Mouse (Mus musculus) urinary bladder, postnatal 4 days (tissue): ENCODE measurements around the gene Ephb1.

Source experiments
- DNase-seq, 2 experiments: peaks; one replicate each; pipeline ENCODE4 v3.0.0; 2021 to 2022; ENCODE audit warnings: low spot score in 2 of 2

Ephb1 gene

GRCm38 (mm10) chr9:102180486-102180885 is 174.0 kb downstream of the Ephb1 start:
- no peak for DNase-seq

- DNase-seq: no peak
Measured at GRCm38 (mm10) chr9:102180070-102180469, 174.4 kb downstream of the Ephb1 start.

- DNase-seq: no peak
Measured at GRCm38 (mm10) chr9:102169706-102170105, 184.8 kb downstream of the Ephb1 start.

GRCm38 (mm10) chr9:102155876-102156275 is 198.6 kb downstream of the Ephb1 start:
- no peak for DNase-seq

DNA sequence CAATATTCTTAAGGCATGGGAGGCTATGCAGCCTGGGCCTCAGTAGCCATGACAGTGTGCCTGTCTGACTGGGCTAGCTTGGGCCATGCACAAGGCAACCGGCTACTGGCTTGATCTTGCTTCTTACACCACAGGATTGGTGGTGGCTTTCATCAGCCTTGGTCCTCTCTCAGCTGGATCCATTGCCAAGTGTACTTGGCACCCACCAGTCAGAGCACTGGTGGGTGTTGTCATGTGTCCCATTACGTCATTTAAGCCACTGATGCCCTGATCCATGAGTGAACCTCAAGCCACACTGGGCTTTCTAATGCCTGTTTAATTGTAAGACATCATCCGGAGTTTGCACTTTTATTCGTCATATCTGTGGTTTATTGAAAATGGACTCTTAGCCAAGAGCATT is 215.3 kb downstream of the Ephb1 start:
- DNase-seq: no peak

GRCm38 (mm10) chr9:102138671-102139070 is 215.8 kb downstream of the Ephb1 start:
- DNase-seq: no peak

DNA sequence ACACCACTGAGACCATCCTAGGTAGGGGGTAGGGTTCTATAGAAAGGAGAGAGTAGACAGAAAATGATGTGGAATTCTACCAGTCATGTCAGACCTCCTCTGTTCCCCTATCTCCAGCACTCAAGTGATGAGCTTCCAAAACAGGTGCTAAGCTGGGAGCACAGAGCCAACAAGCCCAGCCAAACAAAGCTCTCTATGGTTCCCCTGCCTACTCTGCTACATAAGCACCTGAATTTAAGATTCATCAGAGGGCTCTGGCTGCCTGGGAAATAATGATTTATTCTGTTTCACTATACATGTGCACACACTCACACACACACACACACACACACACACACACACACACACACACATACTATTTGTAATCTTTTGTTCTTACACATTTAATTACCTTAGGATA is 216.3 kb downstream of the Ephb1 start:
- DNase-seq: no peak

- no peak for DNase-seq
Measured at GRCm38 (mm10) chr9:102130506-102130905, 224.0 kb downstream of the Ephb1 start.

DNA sequence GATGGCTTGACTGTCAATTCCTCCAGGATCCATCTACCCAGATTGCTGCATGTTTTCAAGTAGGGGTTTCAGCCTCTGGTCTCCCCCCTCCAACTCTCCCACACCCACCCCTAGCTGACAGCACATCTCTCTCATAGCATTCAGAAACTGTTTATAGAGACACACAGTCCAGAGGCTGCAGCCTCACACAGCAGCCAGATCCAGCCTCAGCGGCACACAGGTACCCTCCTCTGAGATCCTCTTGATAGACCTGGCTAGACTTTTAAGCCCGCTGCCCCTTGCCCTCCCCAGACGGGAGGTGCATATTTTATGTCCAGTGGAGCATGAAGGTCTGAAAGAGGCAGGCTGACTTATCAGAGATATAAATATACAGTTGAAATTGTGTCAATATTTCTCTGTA is 228.0 kb downstream of the Ephb1 start:
- DNase-seq: no peak

DNA sequence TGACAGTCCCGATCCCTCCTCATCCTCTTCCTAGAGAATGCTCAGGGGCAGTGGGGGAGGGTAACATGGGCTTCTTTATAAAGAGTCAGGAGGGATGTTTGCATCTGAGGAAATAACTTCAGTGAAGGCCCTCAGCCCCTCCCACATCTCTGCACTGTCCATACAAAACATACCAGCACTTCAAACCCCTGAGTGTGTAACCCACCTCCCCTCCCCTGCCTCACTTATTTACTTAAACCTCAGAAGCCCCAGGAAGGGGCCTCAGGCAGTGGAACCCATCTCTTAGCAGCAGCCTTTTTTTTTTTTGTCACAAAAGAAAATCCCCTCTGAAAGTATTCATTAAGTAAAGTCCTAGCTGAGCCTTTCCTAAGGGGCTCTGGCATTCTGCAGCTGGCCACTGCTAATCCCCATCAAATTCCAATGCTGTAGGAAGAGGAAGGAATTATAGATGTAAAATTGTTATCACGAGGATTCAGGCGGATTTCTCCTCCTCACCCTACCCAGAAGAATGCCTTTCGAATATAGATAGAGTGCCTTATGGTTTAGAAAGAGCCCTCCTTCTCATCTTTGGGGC is 231.5 kb downstream of the Ephb1 start:
- DNase-seq: no peak

DNA sequence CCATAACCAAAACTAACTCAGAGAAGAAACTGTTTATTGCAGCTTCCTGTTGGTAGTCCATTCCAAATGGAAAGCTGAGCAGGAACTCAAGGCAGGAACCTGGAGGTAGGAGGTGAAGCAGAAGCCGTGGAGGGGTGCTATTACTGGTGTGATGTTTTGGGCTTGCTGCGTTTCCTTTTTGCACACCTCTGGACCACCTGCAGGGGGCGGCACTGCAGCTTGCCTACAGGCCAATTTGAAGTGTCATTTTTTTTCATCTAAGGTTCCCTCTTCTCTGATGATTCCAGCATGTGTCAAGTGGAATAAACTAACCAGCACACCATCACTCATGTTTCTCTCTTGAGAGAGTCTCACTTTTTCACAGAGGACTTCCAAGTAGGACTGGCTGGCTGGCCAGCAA is 235.1 kb downstream of the Ephb1 start:
- no peak for DNase-seq

GRCm38 (mm10) chr9:102115326-102115725 is 239.2 kb downstream of the Ephb1 start:
- no peak for DNase-seq

DNA sequence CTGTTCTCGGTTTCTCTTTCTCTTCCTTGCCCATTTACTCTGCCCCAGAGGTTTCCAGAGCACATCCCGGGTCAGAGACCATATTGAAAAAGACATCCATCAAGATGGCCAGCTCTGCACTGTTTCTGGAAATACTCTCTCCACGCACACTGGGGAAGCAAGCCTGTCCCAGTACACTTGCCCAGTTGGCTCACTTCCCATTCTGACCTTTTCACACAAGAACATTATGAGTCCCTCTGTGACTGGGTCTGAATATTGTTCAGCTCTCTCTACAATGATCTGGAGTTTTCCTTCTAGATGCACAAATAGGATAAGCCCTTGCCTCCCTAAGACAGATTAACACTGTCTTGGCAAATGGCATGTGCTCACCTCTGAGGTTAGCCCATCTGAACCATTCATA is 243.0 kb downstream of the Ephb1 start:
- no peak for DNase-seq

- no peak for DNase-seq
Measured at GRCm38 (mm10) chr9:102107978-102108377, 246.5 kb downstream of the Ephb1 start.

DNA sequence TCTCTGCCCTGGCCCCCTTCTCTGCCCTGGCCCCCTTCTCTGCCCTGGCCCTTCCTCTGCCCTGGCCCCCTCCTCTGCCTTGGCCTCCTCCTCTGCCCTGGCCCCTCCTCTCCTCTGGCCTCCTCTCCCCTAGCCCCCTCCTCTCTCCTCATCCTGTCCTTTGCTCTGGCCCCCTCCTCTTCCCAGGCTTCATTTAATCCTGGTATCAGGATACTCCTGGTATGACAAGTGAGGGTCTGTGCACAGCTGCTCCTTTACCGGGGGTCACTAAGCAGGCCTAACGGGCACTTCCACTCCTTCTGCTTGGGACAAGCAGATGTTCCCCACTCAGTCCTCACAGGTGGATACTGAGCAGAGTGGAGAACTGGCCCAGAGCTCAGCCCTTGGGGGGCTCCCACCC is 247.3 kb downstream of the Ephb1 start:
- no peak for DNase-seq

DNA sequence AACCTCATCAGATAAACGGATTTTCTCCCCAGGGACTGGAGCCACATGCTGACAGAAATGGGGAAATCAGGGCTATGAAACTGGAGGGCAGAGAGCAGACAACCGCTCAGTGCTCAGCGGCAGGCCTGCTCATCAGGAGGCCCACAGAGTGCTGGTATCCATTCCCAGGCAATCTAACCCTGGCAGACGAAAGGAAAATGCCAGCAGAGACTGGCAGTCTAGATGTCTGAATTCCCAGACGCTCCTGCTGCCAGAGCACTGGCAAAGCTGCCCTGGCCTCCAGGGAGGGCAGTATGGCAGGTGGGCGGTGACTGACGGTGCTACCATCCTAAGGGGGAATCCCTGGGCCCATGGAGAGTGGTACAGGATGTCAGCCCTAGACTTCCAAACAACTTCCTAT is 257.7 kb downstream of the Ephb1 start:
- DNase-seq: no peak

GRCm38 (mm10) chr9:102088598-102088997 is 265.9 kb downstream of the Ephb1 start:
- no peak for DNase-seq

GRCm38 (mm10) chr9:102086053-102086706 is 268.3 kb downstream of the Ephb1 start:
- DNase-seq: no peak

DNA sequence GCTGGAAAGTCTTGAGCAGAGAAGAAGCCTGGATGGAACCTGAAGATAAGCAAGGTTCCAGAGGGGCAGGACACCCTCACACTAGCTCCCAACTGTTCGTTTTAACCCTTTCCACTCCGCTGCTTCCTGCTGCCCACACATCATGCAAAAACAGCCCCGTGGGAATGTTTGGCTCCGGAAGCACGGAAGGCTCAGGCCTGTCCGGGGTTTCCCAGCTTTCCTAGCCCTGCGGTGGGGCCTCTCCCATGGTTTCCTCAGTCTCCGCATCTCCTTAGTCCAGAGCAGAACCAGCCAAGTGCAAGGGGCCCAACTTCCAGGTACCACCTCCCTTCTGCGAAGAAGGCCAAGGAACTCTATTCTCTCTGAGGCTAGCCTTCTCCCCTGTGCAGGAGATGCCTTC is 269.0 kb downstream of the Ephb1 start:
- DNase-seq: no peak

DNA sequence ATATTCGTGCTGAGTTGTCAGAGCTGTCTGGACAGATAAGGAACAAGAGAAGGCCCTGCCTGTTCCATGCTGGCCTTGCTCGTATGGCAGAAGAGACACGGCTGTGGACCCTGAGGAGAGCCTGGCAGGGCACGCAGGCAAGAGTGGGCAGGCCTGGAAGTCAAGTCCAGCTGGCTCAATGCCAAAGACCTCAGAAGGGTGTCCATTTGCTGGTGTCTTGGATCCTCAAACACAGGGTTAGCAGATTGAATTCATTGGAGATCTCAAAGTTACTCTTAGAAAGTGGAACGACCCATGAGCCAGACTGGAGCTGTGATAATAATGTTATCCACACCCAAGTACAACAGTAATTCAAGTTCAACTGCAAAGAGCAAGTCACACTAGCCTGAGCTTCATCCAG is 273.6 kb downstream of the Ephb1 start:
- no peak for DNase-seq

- DNase-seq: no peak
Measured at GRCm38 (mm10) chr9:102079151-102079550, 275.3 kb downstream of the Ephb1 start.

DNA sequence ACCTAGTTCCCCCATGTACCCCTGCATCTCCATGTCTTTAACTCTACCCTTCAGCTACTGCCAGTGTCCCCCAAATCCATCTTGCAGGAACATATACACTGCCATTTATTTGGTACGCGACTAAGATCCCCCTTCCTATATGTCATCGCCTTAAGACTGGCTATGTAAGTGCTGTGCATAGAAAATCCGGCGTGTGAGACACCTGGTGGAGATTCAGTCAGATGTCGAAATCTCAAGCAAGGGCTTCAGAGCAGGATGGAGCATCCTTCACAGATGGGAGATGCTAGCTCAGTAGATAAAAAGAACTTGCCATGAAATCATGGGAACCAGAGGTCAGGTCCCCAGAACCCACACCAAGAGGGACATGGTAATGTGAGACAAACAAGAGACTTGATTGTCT is 276.3 kb downstream of the Ephb1 start:
- no peak for DNase-seq

DNA sequence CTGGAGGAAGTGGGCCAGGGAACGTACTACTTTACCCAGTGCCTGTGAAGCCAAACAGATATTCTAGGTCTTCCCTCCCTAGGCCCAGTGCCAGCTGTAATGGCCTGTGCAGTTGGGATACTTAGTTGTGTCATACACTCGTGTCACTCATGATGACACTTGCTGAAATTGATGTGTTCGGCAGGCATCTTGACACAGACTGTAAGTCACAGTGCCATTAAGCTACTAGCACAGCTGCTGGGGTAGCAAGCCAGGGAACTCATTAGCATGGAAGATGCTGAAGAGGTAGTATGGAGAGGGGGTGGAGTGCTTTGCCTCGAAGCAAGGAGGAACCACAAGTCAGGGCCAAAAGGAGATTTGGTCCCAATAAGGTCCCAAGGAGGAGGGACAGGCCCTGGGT is 279.0 kb downstream of the Ephb1 start:
- no peak for DNase-seq

- DNase-seq: no peak
Measured at GRCm38 (mm10) chr9:102073404-102073803, 281.1 kb downstream of the Ephb1 start.
